Mouse (Mus musculus): ENCODE measurements around the gene Rere. TPM values are rescaled to one million over a fixed set of nuclear protein-coding genes. Genes with fewer than 3 reads are reported as not detected.
A peak's percentile ranks its signal among the peaks of the same experiment; 100 is the strongest.

The Rere gene
- polyA plus RNA-seq, 1 experiment from 2014 or later: 13.6 TPM

DNA sequence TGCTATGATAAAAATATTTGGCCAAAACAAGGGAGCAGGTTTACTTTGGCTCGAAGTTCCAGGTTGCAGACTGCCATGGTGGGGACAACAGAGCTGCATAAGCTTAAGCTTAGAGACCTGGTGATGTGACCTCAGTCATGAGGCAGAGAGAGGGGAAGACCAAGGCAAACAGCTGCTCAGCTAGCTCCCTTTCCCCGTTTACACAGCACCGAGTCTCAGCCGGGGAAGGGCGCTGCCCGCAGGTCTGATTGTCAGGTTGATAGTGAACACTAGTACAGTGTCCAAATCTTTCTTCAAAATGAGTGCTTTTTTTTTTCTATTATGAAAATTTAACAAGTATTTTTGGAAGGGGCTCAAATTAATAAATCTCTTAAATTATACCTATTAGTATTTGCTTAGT is 97.9 kb downstream of the Rere start:
- no peak for DNase-seq (ENCODE audit: low spot score)

DNA sequence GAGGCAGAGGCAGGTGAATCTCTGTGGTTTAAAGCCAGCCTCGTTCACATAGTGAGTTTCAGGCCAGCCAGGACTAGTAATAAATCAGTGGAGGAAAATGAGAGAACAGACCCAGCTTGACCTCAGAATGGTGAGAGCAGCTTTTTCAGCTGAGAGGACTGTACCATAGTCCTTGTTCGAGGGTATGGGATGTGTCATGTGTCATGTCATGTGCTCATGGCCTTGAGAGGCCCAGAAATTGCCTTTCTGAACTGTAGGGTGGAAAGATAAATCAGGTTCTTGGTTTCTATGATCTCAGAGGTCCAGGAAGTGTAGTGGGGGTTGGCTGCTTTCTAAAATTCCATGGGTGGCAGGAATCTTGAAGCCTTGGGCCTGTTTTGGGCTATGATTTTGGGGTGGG is 98.3 kb downstream of the Rere start:
- no peak for DNase-seq (ENCODE audit: low spot score)

- DNase-seq (ENCODE audit: low spot score): no peak
Measured at GRCm38 (mm10) chr4:150380273-150380672, 98.8 kb downstream of the Rere start.

DNA sequence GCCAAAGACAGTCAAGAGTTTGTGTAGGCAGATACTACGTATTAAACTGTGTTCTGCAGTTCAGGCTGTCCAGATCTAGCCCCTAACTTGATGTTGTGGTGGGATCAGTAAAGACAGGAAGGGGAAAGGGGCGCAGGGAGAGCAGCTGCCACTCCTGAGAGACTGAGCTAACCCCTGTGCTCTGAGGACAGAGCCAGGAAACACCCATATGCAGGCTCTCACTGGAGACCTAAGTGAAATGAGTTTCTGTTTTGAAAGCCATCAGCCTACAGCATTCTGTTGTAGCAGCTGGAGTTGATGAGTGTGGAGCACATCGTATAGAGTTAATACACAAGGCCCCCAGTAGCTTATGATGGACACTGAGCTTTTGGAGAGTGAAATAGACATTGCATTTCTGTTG is 101.1 kb downstream of the Rere start:
- peak; percentile 51 for DNase-seq (ENCODE audit: low spot score)

DNA sequence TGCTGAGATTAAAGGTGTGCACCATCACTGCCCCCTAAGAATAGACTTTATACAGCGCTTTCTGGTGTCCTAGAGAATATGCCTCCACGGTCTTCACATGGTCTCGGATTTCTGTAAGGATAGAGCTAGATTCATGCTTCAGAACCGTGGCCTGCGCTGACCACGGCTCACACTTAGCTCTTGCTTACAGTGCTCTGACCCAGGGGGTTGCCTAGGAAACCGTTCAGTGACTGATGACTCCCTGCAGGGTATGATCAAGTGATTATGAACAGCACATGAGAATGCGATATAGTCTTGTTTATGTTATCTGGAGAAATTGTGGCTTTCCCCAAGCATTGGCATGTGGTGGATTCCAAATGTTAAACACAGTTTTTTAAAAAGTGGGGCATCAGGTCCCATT is 103.0 kb downstream of the Rere start:
- no peak for DNase-seq (ENCODE audit: low spot score)

GRCm38 (mm10) chr4:150384899-150385298 is 103.5 kb downstream of the Rere start:
- DNase-seq (ENCODE audit: low spot score): no peak

DNA sequence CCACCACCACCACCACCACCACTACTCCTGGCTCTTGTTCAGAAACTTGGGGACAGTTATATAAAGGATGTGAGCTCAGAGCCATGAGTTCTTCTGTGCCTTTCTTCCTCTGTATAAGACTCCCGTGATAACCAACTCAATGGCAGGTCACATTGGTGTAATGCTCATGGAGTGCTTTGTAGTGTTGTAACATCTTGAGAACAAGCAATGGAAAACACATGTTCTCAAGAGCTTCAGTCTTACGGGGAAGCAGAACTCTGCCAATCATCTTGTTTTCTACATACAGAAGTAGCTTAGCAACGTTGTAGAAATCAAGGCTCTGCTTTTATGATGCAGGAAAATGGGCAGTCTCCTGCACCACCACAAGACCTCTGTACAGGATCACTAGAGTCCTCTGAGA is 107.1 kb downstream of the Rere start:
- no peak for DNase-seq (ENCODE audit: low spot score)

DNA sequence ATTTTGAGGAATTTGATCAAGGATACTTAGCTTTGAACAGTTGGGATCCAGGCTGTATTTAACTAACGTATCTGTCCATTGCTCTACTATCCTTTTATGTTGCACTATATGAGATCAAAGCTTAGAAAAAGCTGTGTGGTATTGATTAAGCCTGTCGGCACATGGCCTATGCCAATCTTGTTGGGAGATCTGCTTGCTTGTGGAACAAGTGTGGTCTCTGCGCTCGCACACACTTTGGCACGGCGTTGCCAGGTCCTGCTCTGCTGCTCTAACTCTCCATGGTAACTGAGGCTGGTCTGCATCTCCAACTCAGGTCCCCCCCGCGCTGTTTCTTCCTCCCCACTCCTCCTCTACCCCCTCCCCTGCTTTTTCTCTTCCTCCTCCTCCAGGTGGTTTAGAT is 112.2 kb downstream of the Rere start:
- DNase-seq (ENCODE audit: low spot score): no peak

DNA sequence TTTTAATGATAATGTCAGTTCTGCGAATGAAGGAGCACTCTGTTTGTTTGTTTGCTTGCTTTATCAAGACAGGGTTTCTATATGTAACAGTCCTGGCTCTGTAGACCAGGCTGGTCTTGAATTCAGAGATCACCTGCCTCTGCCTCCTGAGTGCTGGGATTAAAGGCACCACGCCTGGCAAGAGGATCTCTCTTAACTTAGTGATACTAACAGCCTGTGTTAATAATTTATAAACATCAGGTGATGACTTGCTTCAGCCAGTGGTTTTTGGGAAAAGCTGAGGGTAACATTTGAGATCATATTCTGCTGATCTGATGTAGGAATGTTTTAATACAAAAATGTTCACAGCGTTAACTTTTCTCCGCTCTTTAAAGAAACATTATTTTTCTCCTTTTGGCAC is 112.6 kb downstream of the Rere start:
- no peak for DNase-seq (ENCODE audit: low spot score)

DNA sequence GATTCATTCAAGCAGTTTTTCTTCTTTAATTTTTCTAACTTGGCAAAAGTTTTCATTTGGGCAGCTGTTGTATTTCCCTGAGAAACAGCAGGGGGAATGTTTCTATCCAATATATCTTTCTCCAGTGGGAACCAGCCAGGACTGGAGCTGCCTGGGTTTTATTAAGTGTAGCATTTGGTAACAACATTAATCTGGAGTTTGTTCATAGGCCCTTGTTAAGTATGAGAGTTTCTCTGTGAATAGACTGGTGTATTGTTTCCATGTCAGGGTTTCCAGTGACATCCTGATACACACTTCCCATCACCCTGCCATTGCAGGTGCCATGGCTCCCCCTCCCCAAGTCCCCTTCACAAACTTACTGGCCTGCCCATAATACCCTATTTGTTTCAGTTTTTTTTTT is 114.9 kb downstream of the Rere start:
- DNase-seq (ENCODE audit: low spot score): no peak

DNA sequence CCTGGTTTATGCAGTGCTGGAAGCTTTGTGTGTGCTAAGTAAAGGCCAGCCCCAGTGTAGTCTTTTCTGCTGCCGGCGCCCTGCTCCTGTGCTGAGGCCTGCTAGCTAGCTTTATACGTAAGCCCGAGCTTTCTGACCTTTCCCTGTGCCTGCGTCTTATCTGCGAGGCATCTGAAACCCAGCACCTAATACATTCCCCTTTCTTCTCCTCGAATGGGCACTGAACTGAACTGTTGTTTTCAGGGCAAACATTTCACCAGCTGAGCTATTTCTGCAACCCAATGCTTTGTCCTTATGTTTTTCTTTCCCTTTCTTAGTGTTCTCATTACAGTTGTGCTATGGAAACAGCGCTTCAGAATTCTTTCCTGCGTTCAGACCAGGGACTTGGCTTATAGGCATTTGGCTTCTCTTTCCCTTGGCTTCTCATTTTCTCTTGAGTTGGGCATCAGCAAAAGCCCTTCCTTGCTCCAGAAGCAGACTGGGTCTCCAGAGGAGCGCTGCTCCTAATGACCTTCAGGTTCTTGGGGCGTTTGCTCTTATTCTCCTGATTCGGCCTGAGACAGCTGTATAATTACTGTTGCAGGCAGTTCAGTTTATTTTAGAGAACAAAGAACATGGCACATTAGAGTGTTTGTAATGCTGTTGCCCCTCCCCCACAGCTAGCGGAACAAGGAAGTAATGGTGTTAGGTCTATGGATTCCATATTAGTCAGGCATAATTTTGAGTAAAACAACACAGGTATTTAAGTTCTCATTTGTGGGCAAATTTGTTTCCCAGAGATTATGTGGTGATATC is 115.6 kb downstream of the Rere start:
- DNase-seq (ENCODE audit: low spot score): peak; percentile 35

DNA sequence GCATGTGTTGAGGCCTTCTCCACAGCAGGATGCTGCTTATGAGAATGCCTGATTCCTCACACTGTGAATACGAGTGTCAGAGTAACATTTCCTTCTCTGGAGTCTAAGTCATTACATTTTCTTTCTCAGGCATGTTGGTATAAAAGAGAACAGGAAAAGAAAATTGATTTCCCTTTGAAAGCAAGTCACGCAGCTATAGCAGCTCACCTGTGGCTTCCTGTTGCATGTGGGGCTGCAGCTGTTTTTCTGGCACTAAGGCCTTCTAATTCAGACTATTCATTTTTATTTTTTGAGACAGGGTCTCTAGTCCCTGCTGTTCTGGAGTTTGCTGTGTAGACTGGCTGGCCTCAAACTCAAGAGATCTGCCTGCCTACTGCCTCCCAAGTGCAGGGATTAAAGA is 117.6 kb downstream of the Rere start:
- peak; percentile 60 for DNase-seq (ENCODE audit: low spot score)

GRCm38 (mm10) chr4:150401830-150402607 is 120.6 kb downstream of the Rere start:
- no peak for DNase-seq (ENCODE audit: low spot score)

DNA sequence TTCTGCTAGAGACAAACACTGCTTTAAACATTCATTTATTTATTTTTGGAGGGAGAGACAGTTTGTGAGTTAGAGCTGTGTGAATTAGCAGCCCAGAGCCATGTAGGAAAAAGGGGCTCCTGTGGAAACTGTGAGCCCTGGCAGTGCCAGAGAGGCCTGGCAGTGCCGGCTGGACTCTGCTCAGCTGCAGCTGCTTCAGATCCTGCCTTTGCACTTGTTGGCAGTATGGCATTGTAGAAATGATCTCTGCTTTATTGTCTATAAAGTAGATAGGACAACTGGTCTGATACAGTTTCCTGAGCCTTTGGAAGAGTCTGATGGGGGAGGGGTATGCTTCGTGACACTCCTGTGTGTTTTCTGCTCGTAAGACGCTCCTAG is 121.2 kb downstream of the Rere start:
- no peak for DNase-seq (ENCODE audit: low spot score)

- DNase-seq (ENCODE audit: low spot score): no peak
Measured at GRCm38 (mm10) chr4:150403941-150404340, 122.5 kb downstream of the Rere start.

- DNase-seq (ENCODE audit: low spot score): no peak
Measured at GRCm38 (mm10) chr4:150404583-150404982, 123.1 kb downstream of the Rere start.

GRCm38 (mm10) chr4:150405786-150406185 is 124.3 kb downstream of the Rere start:
- DNase-seq (ENCODE audit: low spot score): peak; percentile 63

GRCm38 (mm10) chr4:150406320-150406719 is 124.9 kb downstream of the Rere start:
- peak; percentile 61 for DNase-seq (ENCODE audit: low spot score)

GRCm38 (mm10) chr4:150406821-150407220 is 125.4 kb downstream of the Rere start:
- no peak for DNase-seq (ENCODE audit: low spot score)

- no peak for DNase-seq (ENCODE audit: low spot score)
Measured at GRCm38 (mm10) chr4:150414296-150414695, 132.8 kb downstream of the Rere start.

DNA sequence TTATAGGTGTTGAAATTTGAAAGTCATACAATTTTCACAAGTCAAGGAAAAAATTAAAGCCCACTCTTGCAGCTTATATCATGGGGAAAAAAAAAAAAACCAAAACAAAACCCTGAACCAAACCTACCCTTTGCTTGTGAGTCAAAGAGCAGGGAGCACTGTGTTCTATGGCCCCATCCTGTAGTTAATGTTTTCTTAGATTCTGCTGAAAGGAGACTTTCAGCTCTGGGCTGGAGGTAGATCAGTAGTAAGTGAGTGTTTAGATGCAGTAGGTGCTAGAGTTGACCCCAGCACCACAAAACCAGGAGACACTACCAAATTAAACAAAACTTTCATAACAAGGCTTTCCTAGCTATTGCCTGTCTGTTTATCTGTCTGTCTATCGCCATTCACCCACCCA is 133.3 kb downstream of the Rere start:
- no peak for DNase-seq (ENCODE audit: low spot score)

DNA sequence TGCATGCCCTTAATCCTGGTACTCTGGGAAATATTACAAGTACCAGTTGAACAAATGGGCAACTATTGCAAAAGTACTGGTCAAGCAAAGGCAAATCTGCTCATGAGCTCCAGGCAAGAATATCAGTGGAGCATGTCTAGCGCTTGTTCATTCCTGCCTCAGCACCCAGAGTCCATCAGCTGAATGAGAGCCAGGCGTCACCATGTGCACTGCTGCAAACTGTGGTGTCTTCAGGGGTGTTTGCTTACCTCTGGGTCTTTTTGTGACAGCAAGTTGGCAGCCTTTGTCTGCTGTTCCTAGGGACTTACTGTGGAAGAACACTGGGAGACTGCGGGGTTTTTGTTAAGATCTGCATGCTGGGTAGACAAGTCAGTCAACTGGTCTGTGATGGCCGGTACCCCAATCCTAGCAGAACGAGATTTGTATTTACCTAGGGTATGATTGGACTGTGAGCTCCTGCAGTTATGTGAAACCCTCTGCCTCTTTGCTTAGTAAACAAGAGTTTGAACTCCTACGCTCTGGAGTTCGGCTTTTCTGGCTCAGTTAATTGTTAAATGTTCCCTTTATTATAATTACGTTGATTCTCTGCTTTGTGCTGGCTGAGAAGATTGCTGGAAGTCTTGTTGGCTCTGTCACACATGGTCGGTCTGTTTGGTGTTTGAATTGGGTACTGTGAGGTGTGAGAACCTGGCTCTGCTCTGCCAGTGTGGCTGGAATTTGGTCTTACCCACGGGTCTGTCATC is 134.0 kb downstream of the Rere start:
- no peak for DNase-seq (ENCODE audit: low spot score)

Data from thymus, postnatal 0 days (tissue).